Mouse (Mus musculus): ENCODE measurements around the gene Asphd1.

GRCm38 (mm10) chr7:126961965-126962364 lies 12.6 kb upstream of the Asphd1 start:
- TF ChIP-seq CTCF (IDR thresholded peaks at IDR 0.05) (no peak), POLR2A (IDR thresholded peaks at IDR 0.05; ENCODE audit: insufficient read depth, low read depth, low read length) (no peak)
